Mouse (Mus musculus): ENCODE data around the gene Hamp2. TPM values are rescaled to one million over a fixed set of nuclear protein-coding genes. Genes with fewer than 3 reads are reported as not detected.
"Not testable (repeated sequence)": the region's sequence is repeated elsewhere in the genome, so short reads cannot be mapped to it uniquely, and the experiment has no call there.

The Hamp2 gene
- polyA plus RNA-seq, 3 experiments from 2014 or later = not detected

- no peak for ATAC-seq
These were observed 28.2 kb upstream of the Hamp2 start for GRCm38 (mm10) chr7:30952441-30953265.

GRCm38 (mm10) chr7:30949902-30950301, 25.4 kb upstream of the Hamp2 start:
- ATAC-seq = not testable (repeated sequence)

GRCm38 (mm10) chr7:30945876-30946275, 21.4 kb upstream of the Hamp2 start:
- ATAC-seq = no peak

GRCm38 (mm10) chr7:30945466-30945865, 21.0 kb upstream of the Hamp2 start:
- not testable (repeated sequence) for ATAC-seq

GRCm38 (mm10) chr7:30944706-30945105, 20.2 kb upstream of the Hamp2 start:
- not testable (repeated sequence) for ATAC-seq

GRCm38 (mm10) chr7:30943909-30944635, 19.6 kb upstream of the Hamp2 start, which contains the start of gene Hamp:
Hamp (minus strand) TSS chr7:30944032.
- no peak for ATAC-seq

- ATAC-seq = not testable (repeated sequence)
These were observed 17.9 kb upstream of the Hamp2 start for GRCm38 (mm10) chr7:30942365-30942764.

- not testable (repeated sequence) for ATAC-seq
These were observed 15.6 kb upstream of the Hamp2 start for GRCm38 (mm10) chr7:30940070-30940469.

- not testable (repeated sequence) for ATAC-seq
These were observed 11.1 kb upstream of the Hamp2 start for GRCm38 (mm10) chr7:30935422-30936099.

GRCm38 (mm10) chr7:30924071-30924470, 410 bp downstream of the Hamp2 start:
- no peak for ATAC-seq

GRCm38 (mm10) chr7:30922490-30922889, 2.0 kb downstream of the Hamp2 start:
- ATAC-seq = not testable (repeated sequence)

GRCm38 (mm10) chr7:30920217-30920616, 4.3 kb downstream of the Hamp2 start:
- no peak for ATAC-seq

GRCm38 (mm10) chr7:30917219-30917618, 7.3 kb downstream of the Hamp2 start:
- ATAC-seq = no peak

- no peak for ATAC-seq
These were observed 7.8 kb downstream of the Hamp2 start for GRCm38 (mm10) chr7:30916713-30917112.

GRCm38 (mm10) chr7:30914732-30915131, 9.7 kb downstream of the Hamp2 start, which contains the start of gene Mag:
Mag (minus strand) TSS chr7:30914873.
- ATAC-seq = no peak

- ATAC-seq = no peak
These were observed 14.7 kb downstream of the Hamp2 start for GRCm38 (mm10) chr7:30909773-30910172.

- no peak for ATAC-seq
These were observed 15.5 kb downstream of the Hamp2 start for GRCm38 (mm10) chr7:30908992-30909431.

- ATAC-seq = no peak
These were observed 16.0 kb downstream of the Hamp2 start for GRCm38 (mm10) chr7:30908277-30908991.

GRCm38 (mm10) chr7:30904042-30904441, 20.4 kb downstream of the Hamp2 start:
- ATAC-seq = no peak

- no peak for ATAC-seq
These were observed 29.3 kb downstream of the Hamp2 start for GRCm38 (mm10) chr7:30895217-30895616.

GRCm38 (mm10) chr7:30892515-30892914, 32.0 kb downstream of the Hamp2 start:
- ATAC-seq = no peak

- ATAC-seq = no peak
These were observed 32.7 kb downstream of the Hamp2 start for GRCm38 (mm10) chr7:30891746-30892145.

Measured in inflammation-experienced regulatory T-cells, adult 6 months (primary cell).